Mouse (Mus musculus): ENCODE measurements around the gene Ncmap.

Ncmap gene

GRCm38 (mm10) chr4:135397991-135398390 is at the start of gene Ncmap:
TSS of gene Ncmap (minus strand) at chr4:135398227.
- DNase-seq (ENCODE audit: low spot score in 2 of 2) = no peak

- DNase-seq (ENCODE audit: low spot score in 2 of 2) = no peak
These were observed 44.4 kb upstream of the Ncmap start for GRCm38 (mm10) chr4:135442473-135442872.

- DNase-seq (ENCODE audit: low spot score in 2 of 2) = no peak
These were observed 42.0 kb upstream of the Ncmap start for GRCm38 (mm10) chr4:135439904-135440522.

GRCm38 (mm10) chr4:135439188-135439647 is 41.2 kb upstream of the Ncmap start:
- DNase-seq (ENCODE audit: low spot score in 2 of 2) = no peak

GRCm38 (mm10) chr4:135437924-135438323 is 39.9 kb upstream of the Ncmap start:
- no peak for DNase-seq (ENCODE audit: low spot score in 2 of 2)

- DNase-seq (ENCODE audit: low spot score in 2 of 2) = no peak
These were observed 38.3 kb upstream of the Ncmap start for GRCm38 (mm10) chr4:135436291-135436690.

GRCm38 (mm10) chr4:135434395-135434789 is 36.4 kb upstream of the Ncmap start:
- DNase-seq (ENCODE audit: low spot score in 2 of 2) = no peak

- peak in 1 of 2 experiments; percentile 47 for DNase-seq (ENCODE audit: low spot score in 2 of 2)
These were observed 35.7 kb upstream of the Ncmap start, which contains the start of gene Rcan3 for GRCm38 (mm10) chr4:135433443-135434394. TSS of gene Rcan3 (minus strand) at chr4:135433853.

GRCm38 (mm10) chr4:135433086-135433442 is 35.0 kb upstream of the Ncmap start:
- no peak for DNase-seq (ENCODE audit: low spot score in 2 of 2)

GRCm38 (mm10) chr4:135429990-135430760 is 32.1 kb upstream of the Ncmap start:
- no peak for DNase-seq (ENCODE audit: low spot score in 2 of 2)

- no peak for DNase-seq (ENCODE audit: low spot score in 2 of 2)
These were observed 31.4 kb upstream of the Ncmap start for GRCm38 (mm10) chr4:135429383-135429782.

- no peak for DNase-seq (ENCODE audit: low spot score in 2 of 2)
These were observed 28.6 kb upstream of the Ncmap start for GRCm38 (mm10) chr4:135426587-135426986.

- peak; percentile 53 to 85 for DNase-seq (ENCODE audit: low spot score in 2 of 2)
These were observed 27.6 kb upstream of the Ncmap start for GRCm38 (mm10) chr4:135425625-135426024.

GRCm38 (mm10) chr4:135420961-135421360 is 22.9 kb upstream of the Ncmap start:
- no peak for DNase-seq (ENCODE audit: low spot score in 2 of 2)

- no peak for DNase-seq (ENCODE audit: low spot score in 2 of 2)
These were observed 22.4 kb upstream of the Ncmap start for GRCm38 (mm10) chr4:135420416-135420815.

- no peak for DNase-seq (ENCODE audit: low spot score in 2 of 2)
These were observed 22.0 kb upstream of the Ncmap start for GRCm38 (mm10) chr4:135419996-135420395.

GRCm38 (mm10) chr4:135416367-135416766 is 18.3 kb upstream of the Ncmap start:
- no peak for DNase-seq (ENCODE audit: low spot score in 2 of 2)

- DNase-seq (ENCODE audit: low spot score in 2 of 2) = no peak
These were observed 15.5 kb upstream of the Ncmap start for GRCm38 (mm10) chr4:135413491-135413890.

GRCm38 (mm10) chr4:135411633-135412032 is 13.6 kb upstream of the Ncmap start:
- DNase-seq (ENCODE audit: low spot score in 2 of 2) = peak in 1 of 2 experiments; percentile 46

- peak; percentile 33 to 46 for DNase-seq (ENCODE audit: low spot score in 2 of 2)
These were observed 8.2 kb upstream of the Ncmap start for GRCm38 (mm10) chr4:135406180-135406579.

- no peak for DNase-seq (ENCODE audit: low spot score in 2 of 2)
These were observed 6.9 kb upstream of the Ncmap start for GRCm38 (mm10) chr4:135404916-135405315.

GRCm38 (mm10) chr4:135404048-135404447 is 6.0 kb upstream of the Ncmap start:
- no peak for DNase-seq (ENCODE audit: low spot score in 2 of 2)
